In the genomic region with DNA sequence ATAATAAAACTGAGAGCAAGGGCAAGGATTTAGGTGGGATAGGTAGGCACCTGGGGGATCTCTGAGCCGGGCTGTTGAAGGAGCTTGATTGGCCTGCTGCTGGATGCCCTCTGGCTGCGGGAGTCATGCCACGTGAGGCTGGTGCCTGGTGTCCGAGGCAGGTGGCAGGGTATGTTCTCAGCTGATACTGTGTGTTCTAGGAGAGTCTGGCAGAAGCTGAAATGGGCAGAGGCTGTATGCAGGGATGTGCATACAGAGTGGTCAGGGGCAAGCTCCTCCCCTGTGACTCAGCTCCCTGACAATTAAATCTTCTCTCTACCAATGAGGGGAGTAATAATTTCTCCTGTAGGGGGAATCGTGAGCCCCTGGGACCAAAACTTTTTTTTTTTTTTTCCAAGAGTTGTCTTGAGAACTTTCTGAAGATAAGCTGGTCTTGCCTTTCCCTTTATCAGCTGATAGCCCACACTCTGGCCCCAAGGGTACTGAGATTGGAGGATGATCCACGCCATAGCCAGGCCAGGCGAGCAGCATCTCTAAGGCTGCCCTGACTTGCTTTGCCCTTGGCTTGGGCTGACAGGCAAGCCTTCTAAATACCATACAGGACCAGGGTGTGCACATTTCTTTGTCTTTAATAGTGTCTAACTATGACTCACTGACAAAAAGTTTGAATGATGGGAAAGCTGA, we compare ENCODE assay signal across 1 mouse cellular context.
TF ChIP-seq lines count a peak whose summit lies in the region.

No protein-coding gene starts in this region.

TF ChIP-seq in CH12.LX, 34 proteins besides CTCF, POLR2A, EP300 and RAD21 (continued from another document):
- no peak for TF ChIP-seq USF1 (IDR thresholded peaks at IDR 0.05; ENCODE audit: low read depth, low read length)
- TF ChIP-seq CHD2 (IDR thresholded peaks at IDR 0.05; ENCODE audit: low read length): no peak
